Mouse (Mus musculus) megakaryocyte, embryonic 14.5 days (primary cell): ENCODE measurements at regions not wholly inside any gene's neighbourhood (a gene's known extent, or its start where the extent isn't known, plus 50 kb on each side); places are given as distances from the start of the nearest gene placed in this dataset.

Experiments
- FLI1 ChIP-seq: IDR thresholded peaks from 2 replicates; pipeline ENCODE4 v1.6.1; 2012; ENCODE audit warnings: low read length, inconsistent platforms, mixed read lengths
- GATA1 ChIP-seq: IDR thresholded peaks from 3 replicates; pipeline ENCODE4 v1.6.1; 2012; ENCODE audit warnings: mixed read lengths, low read length, inconsistent platforms, borderline replicate concordance

DNA sequence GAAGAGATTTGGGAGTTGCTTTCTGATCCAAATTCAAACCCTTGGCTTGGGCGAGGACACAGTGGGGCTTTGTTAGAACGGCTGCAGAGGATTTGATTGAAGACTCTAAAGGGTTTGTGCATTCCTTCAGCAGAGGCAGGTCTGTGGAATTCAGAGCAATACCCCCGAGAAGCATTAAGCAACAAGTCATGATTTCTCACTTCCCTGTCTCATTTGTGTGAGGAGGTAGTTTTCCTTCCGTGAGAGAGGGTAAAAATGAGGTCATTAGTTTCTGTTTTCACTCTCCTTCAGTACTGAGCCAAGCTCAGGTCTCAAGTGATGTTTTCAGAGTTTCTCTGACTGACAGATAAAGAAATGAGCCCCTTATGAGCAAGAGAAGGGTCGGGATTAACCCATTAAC is 526.9 kb upstream of the Ccdc54 start:
- TF ChIP-seq GATA1 (no peak), FLI1 (no peak)
